Mouse (Mus musculus) retina, postnatal 7 days (tissue): Measurements from ENCODE around the gene Wdr35.
"Not testable (repeated sequence)": the region's sequence is repeated elsewhere in the genome, so short reads cannot be mapped to it uniquely, and the experiment has no call there.

ENCODE experiments used
- DNase-seq: peaks from one replicate; pipeline ENCODE4 v3.0.0-alpha.2; 2012; ENCODE audit warnings: low read depth, low spot score

Wdr35 gene

DNA sequence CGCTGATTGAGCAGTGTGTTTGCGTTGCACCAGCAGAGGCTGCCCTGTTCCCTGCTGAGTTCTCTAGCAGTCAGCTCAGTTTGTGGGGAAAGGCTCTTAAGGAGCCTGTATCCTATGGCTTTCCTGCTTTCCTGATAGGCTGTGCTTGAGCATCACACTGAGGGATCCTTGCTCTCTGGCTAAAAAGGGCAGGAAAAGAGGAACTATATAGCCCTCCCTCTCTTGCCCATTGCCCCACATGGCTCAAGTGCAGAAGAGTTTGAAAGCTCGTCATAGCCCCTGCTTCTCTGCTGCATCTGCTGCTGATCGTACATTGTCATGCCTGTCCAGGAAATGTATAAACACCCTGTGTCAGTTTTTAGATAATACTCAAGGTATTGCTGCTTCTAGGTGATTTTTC is 33.5 kb downstream of the Wdr35 start:
- no peak for DNase-seq

DNA sequence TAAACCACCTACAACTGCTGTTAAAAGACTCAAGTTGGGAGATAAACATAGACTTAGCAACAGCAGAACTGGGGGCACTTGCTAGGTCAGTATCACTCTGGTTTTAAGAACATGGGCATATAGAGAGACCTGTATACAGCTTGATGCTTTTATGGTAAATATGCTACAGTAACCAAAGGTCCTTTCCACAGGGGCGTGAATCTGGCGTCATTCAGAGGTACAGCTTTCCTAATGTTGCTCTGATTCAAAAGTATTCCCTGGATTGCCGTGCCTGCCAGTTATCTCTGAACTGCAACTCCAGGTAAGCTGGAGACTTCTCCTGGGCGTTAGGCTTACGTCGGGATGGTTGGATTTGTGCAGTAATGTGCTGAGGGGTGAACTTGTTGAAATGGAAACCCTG is 34.1 kb downstream of the Wdr35 start:
- DNase-seq, result no peak

DNA sequence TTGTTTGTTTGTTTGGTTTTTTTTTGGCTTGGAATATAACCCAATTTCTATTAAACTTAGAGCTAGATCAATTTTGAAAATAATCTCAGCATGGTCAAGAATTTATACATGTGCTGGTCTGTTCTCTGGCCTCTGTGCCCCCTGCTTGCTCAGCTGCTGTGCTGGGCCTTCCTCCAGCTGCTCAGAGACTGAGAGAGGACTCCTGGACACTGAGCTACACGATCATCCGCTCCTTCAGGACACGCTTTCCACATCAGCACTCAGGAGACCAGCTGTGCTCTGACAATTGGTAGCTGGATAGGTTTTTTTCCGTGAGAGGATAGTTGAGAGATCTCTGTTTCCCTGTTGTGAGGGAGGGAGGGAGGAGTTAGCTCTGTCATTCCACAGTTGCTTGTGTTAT is 36.6 kb downstream of the Wdr35 start:
- no peak for DNase-seq

DNA sequence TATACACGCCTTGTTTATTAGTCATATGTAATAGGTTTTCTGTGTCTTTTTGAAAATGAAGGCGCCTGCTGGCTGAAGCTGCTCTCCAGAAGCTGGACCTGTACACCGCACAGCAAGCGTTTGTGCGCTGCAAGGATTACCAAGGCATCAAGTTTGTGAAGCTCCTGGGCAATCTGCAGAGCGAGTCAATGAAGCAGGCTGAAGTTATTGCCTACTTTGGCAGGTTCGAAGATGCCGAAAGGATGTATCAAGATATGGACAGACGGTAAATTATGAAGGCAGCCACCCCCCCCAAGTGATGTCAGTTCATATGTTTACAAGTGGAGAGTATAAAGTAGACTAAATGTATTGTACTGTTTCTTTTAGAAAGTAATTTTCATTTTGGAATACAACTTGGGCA is 42.7 kb downstream of the Wdr35 start:
- DNase-seq, result no peak

DNA sequence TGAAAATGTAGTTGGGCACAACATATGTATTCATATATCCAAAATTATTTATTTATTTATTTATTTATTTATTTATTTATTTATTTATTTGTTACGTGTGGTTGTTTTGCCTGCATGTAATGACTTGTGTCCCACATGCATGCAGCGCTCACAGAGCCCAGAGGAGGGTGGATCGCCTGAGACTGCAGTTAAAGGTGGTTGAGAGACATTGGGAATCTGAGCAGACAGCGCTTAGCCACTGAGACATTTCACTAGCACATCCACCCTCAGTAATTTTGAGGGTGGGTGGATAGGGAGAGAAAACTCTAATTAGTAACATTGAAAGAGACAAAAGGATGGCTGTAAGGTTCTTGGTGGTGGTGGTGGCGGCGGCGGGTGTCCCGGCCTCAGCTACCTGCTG is 46.7 kb downstream of the Wdr35 start:
- DNase-seq, result no peak

DNA sequence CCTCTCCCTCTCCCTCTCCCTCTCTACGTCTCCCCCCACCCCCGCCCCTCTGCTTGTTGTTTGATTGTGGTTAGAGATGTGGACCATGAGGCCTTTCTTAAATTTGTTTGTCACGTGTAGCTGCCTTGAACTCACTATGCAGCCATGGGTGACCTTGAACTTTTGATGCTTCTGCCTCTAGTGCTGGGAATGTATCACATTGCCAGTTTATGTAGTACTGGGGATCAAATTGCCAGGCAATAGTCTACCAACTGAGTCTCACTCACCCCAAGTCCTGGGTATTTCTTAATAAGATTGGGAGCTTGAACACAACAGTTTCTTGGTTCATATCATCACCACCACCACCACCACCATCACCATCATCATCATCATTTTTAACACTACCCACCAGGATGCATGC is 47.3 kb downstream of the Wdr35 start:
- no peak for DNase-seq

DNA sequence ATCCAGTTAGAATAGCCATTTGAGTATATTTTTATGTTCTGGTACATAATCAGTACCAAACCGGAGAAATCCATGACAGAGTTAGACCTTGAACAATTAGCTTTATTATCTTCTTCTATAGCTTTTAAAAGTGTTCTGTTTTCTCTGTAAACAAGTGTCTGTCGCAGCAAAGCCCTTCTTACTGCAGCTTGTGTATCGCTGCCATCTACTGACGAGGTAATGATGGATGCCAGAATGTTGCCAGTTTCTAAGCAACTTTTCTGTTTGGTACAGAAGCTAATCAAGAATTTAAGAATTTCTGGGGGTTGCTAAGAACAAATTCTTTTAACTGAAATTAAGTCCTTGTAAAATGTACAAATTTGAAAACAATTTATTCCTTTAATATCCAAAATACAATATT is 49.3 kb downstream of the Wdr35 start:
- no peak for DNase-seq

DNA sequence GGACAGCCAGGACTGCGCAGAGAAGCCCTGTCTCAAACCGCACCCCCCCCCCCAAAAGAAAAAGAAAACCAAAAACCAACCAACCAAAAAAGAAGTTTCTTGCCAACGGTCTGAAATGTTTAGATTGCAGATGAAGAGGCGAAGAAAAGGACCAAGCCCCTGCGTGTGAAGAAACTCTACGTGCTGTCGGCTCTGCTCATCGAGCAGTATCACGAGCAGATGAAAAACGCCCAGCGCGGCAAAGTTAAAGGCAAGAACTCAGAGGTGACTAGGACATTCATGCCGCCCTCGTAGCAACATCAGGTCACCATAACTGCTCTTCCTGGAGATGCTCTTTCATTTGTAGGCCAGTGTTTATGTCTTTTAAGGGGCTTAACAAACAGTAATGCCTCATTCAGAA is 50.4 kb downstream of the Wdr35 start:
- no peak for DNase-seq

DNA sequence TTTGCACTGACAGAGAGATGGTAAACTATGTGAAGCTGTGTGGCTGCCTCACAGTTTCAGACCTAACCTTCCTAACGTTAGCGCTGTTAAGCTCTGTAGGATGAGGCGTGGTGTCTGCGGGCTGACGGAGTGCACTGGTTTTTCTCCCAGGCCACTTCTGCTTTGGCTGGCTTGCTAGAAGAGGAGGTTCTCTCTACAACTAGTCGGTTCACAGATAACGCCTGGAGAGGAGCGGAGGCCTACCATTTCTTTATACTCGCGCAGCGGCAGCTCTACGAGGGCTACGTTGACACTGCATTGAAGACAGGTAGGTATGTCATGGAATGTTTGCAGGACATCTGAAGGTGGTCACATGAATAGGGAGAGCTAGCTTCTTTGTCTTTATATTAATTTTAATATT is 51.0 kb downstream of the Wdr35 start:
- no peak for DNase-seq

DNA sequence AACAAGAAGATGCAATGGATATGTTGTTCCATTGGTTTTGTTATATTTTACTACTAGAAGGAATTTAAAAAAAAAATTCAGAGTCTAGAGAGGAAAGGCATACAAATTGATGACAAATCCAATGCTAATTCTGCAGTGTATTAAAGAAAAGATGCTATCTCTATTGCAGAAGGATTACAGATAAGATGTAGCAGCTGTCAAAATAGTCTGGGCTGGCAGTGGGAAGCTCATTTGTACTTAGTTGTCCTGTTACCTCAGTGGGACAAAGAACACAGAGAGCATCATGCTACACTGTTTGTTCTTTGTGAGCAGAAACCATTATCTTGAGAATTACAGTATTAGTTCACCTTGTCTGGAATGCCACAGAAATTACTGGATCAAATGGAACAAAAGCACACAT is 53.2 kb downstream of the Wdr35 start:
- no peak for DNase-seq

DNA sequence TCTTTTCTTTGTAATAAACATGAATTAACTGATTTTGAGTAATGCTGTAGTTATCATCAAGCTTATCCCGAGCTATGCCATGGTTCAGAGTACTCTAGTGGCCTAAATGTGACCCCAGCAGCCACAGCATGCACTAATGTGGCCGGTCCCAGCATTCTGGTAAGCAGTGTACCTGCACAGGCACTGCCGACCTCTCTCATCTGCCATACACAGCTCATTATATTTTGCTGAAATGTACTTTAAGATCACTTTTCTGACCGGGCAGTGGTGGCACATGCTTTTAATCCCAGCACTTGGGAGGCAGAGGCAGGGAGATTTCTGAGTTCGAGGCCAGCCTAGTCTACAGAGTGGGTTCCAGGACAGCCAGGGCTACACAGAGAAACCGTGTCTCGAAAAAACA is 55.1 kb downstream of the Wdr35 start:
- not testable (repeated sequence) for DNase-seq

DNA sequence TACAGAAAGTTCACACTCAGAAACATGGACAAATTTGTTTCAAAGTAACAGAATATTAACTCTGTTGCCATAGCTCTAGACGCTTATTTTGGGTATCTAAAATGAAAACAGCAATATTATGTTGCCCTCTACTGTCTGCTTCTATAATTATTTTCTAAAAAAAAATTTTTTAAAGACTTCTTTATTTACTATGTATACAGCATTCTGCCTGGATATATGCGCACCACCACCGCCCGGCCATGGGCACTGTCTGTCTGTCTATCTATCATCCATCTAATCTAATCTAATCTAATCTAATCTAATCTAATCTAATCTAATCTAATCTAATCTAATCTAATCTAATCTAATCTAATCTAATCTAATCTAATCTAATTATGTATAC is 55.8 kb downstream of the Wdr35 start:
- DNase-seq, result no peak

DNA sequence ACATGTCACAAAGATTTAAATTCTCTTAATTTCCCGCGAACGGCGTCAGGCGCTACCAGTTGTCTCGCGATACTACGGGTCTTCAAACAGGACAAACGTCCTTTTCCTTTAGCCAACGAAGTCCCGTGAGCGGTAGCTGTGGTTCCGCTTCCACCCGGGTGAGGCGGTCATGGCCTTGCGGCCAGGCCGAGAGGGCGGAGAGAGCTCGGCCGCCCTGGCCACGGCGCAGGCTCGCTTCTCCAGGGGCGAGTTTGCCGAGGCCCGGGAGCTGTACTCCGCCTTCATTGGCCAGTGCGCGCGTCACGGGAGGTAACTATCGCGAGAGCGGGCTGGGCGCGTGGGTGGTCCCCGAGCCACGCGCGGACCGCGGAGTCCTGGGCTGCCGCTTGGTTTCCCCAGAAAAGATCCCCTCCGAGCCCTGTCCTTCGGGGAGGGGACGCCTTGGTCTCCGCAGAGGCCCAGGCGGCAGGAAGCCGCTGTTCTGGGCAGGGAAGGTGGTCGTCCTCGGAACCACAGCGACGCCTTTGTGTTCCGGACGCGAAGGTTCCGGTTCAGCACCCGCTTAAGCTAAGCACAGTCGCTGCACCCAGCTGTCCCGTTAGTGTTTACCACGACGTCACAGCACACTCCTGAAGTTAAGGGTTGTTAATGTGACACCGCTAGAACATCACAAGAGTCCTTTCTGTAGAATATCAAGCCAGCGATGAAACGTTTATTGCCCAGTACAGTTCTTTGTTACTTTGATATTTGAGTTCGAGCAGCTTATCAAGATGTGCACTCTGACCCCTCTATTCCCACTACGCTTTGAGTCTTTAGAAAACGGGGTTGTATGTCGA is 56.4 kb downstream of the Wdr35 start, which contains the start of gene Ttc32:
Ttc32 (plus strand) TSS at position 110 of the 836 bp plus-strand sequence.
- peak; percentile 87 for DNase-seq

DNA sequence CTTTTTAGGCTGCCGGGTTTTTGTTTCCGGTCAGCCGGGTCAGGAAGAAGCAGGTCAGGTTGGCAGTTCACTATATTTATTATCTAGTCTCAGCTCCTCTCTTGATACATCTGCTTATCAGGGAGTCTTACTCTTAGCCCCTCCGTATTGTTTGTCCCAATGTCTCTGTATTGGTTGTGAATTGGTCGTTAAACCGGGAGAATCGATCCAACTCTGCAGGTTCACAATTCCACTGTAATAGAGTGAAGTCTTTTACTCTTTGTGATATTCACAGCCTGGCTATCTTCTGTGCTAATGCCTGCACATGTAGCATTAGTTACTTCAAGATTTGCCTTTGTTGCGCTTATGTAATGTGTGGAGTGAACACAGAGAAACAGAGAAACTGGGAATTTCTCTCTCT is 57.5 kb downstream of the Wdr35 start:
- no peak for DNase-seq

DNA sequence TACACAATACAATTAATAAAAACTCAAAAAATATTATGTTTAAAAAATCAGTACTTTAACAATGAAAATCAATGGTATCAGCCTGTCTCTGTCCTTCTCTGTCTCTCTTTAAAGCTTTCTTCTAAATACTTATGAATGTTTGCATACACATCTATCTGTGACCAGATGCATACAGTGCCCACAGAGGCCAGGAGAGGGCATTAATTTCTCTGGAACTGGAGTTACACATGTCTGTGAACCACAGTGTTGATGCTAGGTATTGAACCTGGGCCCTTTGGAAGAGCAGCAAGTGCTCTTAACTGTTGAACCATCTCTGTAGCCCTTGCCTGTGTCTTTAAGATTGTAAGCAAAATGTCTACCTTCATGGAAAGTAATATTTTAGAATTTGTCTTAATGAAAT is 59.4 kb downstream of the Wdr35 start:
- DNase-seq, result no peak

DNA sequence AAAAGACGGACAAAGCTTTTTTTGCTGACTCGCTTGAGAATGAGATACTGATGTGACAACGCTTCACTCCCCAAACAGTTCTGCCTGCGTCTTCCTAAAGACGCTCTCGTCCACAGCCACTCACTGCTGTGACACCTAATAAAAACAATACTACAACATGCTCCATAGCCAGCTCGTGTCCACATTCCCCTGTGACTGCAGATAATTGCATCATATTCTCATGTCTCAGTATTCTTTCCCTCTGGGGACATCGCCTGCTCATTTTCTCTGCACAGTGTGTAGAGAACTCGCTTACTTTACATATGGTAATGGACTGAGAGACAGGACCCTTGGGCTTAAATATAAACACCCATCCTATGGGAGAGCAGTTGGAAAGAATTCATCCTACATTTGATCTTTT is 62.7 kb downstream of the Wdr35 start:
- no peak for DNase-seq

DNA sequence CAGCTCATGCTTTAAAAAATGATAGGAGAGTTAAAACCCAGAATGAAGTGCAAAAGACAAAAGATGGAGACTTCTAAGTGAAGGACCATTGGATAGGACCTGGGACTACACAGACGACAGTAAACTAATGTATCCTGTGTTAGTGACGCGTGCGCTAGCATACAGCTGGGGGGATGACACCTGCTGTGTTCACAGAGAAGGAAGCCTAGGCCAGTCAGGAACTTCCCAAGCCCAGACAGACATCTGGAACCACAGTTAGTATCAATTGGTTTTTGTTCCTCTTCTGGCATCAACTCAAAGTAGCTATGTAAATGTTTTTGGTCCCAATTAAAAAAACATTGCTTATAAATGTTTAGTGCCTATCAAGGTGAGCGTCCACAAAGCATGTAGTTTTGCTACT is 66.5 kb downstream of the Wdr35 start:
- no peak for DNase-seq

DNA sequence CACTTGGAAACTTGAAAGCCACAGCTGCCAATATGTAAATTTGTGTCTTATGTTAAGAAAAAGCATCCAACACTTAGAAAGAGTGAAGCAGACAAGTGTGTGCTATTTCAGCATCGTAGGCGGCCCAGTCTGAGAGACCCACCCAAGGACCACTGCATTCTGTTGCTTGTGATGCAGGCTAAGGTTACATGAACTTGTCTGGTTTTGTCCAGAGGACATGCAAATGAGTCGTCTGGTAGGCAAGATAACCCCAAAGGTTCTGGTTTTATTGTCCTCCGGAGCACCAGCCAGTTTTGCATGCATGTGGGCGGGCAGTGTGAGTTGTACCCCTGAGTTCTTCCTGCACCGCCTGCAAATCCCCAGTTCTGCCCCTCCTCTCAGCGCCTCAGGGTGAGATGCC is 67.0 kb downstream of the Wdr35 start:
- DNase-seq, result no peak

DNA sequence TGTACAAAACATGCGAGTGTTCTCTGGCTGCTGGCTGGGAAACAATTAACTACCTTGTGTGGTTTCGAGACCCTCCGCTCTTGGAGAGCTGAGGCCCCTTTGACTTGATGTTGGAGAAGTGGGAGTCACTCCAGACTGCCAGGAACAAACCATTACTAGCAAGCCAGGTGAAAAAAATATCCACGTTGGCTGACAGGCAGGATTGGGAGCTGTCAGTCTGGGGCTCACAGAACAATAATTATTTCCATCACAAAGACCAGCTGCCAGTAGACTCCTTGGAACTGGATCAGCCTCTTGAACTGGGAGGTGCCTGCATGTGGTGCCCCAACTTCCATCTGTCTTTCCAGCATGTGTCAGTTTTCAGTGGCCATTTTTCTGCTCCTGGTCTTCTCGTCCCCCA is 68.6 kb downstream of the Wdr35 start:
- no peak for DNase-seq

DNA sequence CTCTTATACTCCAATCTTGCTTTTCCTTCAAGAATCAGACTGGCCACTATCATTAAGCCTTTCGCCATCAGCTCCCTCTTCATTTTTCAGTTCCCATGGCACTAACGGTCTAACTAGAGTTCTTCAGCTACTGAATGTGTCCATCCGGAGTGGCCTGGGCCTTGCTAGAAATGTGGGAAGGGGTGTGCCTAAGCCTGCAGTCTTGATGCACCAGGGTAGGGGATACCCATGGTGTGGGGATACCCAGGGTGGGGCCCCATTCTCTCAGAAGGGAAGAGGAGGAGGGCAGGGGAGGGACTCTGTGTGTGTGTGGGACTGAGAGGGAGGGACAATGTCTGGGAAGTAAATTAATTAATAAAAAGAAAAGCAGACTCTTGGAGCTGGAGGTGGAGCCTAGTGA is 69.1 kb downstream of the Wdr35 start:
- DNase-seq, result no peak

DNA sequence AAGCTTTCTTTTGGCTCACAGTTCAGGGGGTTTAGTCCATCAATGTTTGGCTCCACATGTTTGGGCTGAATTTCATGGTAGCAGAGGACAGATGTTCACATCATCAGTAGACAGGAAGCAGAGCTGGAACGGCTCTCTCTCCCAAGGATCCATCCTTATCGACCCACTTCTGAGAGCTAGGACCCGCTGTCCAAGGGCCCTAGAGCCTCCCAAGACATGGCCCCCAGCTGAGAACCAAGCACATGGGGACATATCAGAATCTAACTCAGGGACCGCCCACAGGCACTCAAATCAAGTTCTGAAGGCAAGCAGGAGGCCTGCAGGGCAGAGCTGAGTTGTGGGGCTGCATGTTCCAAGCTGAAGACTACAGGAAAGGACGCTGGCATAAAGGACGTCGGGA is 71.0 kb downstream of the Wdr35 start:
- no peak for DNase-seq

DNA sequence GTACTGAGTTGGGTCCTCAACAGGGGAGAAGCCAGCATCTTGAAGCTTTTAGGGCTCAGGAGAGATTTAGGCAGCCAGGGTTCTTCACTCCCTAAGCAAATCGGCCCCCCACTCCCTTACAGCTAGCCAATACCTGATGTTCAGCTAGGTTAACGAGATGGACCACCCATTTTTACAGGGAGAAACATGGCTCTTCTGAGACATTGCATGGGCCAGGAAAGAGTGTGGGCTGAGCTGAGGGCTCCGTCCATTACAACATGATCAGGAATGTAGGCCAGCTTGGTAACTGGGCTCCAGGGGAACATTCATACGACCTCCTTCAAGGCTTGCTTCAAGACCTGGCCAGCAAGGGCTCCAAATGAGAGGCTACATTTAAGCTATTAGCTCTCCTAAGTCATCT is 73.0 kb downstream of the Wdr35 start:
- no peak for DNase-seq

DNA sequence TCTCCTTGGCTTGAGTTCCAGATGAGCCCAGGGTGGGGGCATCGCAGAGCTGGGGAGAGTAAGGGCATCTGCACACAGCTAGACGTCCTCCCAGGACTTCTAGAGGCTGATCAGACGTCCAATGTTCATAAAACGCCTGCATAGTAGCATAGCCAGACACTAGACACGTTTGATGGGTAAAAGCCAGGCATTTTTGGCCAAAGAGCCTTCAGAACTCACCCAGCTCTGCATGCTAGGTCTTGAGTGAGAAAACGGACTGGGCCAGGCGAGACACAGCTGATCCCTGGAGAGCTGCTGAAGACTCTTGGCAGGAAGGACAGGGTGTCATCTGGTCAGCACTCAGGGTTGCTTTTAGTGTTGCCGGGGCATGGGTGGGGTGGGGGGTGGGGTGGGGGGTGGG is 74.4 kb downstream of the Wdr35 start:
- no peak for DNase-seq

DNA sequence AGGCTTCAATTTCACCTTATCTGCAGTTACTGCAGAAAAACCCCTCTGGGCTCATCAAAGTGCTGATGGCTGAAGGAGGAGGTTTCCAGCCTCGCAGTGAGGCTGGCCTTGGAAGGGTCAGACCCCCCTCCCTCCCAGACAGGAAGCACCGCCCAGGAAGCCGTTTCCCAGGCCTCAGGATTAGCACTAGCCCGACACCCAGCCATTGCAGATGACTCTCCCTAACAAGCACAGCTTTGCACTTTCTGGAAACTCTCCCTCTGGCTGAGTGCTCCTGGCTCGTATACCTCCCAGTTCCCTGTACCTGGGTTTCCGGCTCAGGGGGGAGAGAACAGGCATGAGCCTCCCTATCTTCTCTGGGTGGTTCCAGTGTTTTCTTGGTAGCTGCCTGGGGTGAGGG is 77.1 kb downstream of the Wdr35 start:
- no peak for DNase-seq
